Mouse (Mus musculus): ENCODE results near the gene Tex22.

The Tex22 gene

DNA sequence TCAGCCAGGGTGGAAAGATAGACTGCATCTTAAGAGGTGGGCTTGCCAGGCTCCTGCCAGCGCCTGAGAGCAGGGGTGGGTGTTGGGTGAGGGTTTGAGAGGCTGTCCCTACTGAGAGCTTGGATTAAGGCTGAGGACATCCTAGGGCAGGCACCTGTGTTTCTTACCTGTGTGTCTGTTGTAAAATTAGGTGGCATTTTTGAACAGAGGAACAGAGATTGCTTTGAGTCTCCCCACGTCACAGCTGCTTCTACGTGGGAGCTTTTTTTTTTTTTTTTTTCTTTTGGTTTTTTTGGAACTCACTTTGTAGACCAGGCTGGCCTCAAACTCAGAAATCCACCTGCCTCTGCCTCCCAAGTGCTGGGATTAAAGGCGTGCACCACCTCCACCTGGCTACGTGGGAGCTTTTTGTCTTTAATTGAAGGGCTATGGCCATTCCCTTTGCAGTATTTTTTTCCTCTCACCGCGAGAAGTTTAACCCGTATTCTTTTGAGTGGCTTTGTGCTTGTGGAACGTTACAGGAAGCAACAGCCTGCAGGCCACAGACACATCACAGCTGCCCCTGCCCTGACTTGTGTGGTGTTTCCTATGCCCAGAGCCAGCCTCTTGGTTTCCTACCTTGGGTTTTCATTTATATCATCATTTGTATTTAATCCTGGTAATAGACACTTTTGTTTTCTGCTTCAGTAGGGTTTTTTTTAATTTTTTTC, 27.1 kb downstream of the Tex22 start:
- DNase-seq (ENCODE audit: low spot score) = no peak

DNA sequence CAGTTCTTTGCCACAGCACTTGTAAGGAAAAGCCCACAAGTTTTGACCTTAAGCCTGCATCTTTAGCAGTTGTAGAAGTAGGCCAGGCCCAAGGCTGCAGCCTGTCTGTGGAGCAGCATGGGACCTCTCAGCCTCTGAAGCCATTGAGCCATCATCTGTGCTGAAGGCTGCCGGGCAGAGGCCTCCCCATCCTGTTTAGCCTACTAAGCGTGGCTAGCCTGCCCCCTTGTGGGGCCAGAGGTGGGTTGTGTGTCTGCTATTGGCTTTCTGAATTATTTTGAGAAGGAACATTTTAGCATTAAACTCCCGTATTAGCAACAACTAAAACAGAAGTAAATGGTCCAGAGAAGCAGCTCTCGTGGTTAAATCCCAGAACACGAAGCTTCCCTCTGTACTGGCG, 28.2 kb downstream of the Tex22 start:
- peak; percentile 60 for DNase-seq (ENCODE audit: low spot score)

- DNase-seq (ENCODE audit: low spot score) = no peak
Measured at GRCm38 (mm10) chr12:113103846-113104451, 29.6 kb downstream of the Tex22 start.

- peak; percentile 47 for DNase-seq (ENCODE audit: low spot score)
Measured at GRCm38 (mm10) chr12:113106386-113106785, 32.1 kb downstream of the Tex22 start.

DNA sequence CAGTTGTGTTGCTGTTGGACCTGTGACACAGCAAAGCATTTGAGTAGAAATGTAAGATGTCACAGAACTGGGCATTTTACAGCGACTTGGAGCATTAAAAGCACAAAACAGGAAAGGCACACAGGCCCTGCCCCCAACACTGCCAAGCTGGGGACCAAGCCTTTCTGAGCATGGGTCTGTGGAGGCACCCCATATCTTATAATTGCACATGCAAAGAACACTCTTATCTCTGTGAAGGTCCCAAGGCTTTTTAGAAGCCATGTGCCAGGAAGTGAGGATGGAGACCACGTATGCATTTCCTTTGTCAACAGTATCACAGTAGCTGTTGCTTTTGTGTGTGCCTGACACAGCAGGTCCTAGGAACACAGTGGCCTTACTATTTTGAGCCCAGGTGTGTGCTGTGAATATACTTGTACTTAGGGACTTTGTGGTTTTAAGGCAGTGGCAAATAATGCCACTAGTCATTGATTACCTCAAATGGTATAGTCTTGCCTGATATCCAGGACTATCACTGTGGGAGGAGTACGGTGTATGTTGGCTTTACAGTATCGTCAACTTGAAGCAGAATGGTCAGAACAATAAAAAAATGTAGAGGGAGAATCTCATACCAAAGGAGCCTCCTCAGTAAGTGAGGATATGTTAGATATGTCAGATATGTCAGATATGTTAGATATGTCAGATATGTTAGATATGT, 33.3 kb downstream of the Tex22 start:
- DNase-seq (ENCODE audit: low spot score) = no peak

- DNase-seq (ENCODE audit: low spot score) = no peak
Measured at GRCm38 (mm10) chr12:113108528-113109283, 34.4 kb downstream of the Tex22 start.

GRCm38 (mm10) chr12:113109801-113110200, 35.5 kb downstream of the Tex22 start:
- DNase-seq (ENCODE audit: low spot score) = no peak

DNA sequence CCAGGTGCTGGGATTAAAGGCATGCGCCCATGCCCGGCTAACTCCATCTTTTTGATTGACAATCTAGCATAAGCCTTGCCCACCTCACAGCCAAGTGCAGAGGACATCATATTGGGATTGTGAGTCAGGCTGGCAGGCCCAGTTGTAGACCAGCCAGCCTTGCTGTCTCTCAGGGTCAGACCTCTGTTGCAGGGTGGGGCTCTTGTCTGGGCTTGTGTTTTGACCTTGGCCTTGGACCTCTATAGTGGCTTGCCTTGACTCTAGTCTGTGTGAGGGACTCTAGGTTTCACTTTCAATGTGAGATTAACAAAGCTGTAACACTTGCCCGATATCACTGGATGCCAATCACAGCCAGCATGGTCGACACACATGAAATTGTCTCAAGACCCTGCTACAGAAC, 39.8 kb downstream of the Tex22 start:
- DNase-seq (ENCODE audit: low spot score) = no peak

- DNase-seq (ENCODE audit: low spot score) = no peak
Measured at GRCm38 (mm10) chr12:113114856-113115538, 40.7 kb downstream of the Tex22 start.

- DNase-seq (ENCODE audit: low spot score) = peak; percentile 87
Measured at GRCm38 (mm10) chr12:113119516-113120410, 45.5 kb downstream of the Tex22 start.

- DNase-seq (ENCODE audit: low spot score) = no peak
Measured at GRCm38 (mm10) chr12:113124726-113125125, 50.4 kb downstream of the Tex22 start.

GRCm38 (mm10) chr12:113130732-113131131, 56.4 kb downstream of the Tex22 start:
- no peak for DNase-seq (ENCODE audit: low spot score)

DNA sequence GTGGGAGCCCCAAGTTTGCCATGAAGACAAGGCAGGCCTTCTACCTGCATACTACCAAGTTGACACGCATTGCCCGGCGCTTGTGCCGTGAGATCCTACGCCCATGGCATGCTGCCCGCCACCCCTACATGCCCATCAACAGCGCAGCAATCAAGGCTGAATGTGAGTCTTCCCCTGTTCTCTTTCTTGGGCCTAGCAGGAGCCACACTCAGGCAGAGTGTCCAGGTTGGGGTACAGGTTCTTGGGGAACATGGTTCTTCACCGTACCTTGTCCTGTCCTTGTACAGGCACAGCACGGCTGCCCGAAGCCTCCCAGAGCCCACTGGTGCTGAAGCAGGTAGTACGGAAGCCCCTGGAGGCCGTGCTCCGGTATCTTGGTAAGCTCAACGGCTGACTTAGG, 57.3 kb downstream of the Tex22 start:
- no peak for DNase-seq (ENCODE audit: low spot score)

GRCm38 (mm10) chr12:113132567-113132966, 58.3 kb downstream of the Tex22 start:
- peak; percentile 96 for DNase-seq (ENCODE audit: low spot score)

DNA sequence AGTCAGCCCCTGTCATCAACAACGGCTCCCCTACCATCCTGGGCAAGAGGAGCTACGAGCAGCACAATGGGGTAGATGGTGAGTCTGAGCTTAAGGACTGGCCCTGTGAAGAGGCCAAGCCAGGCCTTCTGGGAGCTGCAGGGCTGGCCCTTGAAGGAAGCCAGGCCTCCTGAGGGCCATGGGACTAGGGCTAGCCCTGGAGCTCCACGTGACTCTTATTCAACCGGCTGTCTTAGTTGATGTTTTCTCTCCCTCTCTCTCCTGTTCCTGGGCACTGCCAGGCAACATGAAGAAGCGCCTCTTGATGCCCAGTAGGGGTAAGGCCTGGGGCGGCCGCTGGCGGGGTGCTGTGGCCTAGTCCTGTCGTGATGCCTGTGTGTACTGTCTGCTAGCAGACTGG, 59.0 kb downstream of the Tex22 start:
- no peak for DNase-seq (ENCODE audit: low spot score)

DNA sequence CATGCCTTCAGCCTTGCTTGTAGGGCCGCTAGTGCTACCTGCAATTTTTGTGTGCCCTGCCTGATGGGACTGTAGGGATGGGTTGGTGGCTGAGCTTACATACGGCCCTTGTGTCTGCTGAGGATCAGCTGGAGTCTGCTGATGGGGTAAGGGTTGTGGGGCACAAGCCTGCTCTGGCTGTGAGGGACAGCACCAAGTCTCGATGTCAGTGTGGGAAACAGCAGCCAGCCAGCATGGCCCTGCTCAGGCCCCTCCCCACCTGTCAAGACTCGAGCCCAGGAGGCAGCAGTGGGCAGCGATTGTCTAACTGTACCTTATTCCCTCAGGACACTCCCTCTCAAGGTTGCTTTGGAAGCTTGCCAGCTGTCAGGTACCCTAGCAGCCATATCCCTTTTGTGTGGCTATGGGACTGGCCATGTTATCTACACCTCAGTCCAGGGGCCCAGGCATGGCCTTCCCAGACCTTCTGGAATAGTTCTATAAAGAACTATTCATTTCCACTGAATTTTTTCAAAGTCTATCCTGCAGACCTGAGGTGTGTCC, 59.6 kb downstream of the Tex22 start:
- DNase-seq (ENCODE audit: low spot score) = no peak

DNA sequence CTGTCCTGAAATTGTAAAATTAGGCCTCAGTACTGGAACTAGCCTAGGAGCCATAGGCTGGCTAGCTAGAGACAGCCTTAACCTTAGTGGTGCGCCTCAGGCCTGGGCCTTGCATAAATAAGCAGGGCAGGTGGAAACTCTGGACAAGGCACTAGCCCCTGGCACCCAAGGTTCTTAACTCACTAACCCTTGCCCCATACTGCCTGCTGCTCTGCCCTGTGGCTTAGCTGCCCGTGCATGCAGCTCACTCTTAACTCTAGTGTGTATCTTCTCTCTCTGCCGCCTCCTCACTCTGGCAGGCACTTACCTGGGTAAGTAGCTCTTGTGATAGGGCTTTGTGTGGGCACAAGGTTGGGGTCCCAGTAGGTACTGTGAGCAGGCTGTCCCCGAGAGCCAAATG, 60.2 kb downstream of the Tex22 start:
- no peak for DNase-seq (ENCODE audit: low spot score)

DNA sequence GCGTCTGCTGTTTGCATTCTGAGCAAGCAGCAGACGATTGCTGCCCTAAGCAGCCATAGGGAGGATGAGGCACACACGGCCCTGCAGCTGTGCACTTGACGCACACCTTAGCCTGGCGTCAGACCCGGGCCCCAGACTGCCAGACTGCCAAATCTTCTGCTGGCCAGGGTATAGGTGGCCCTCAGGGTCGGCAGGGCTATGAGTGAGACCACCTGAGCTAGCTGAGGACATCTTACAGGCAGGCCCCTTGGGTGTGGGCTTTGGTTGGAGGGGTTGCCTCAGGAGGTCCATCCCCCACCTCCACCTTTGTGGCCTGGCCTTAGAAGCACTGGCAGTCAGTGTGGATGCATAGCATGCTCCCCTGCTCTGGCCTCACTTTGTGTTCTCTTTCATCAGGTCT, 61.1 kb downstream of the Tex22 start:
- DNase-seq (ENCODE audit: low spot score) = no peak

DNA sequence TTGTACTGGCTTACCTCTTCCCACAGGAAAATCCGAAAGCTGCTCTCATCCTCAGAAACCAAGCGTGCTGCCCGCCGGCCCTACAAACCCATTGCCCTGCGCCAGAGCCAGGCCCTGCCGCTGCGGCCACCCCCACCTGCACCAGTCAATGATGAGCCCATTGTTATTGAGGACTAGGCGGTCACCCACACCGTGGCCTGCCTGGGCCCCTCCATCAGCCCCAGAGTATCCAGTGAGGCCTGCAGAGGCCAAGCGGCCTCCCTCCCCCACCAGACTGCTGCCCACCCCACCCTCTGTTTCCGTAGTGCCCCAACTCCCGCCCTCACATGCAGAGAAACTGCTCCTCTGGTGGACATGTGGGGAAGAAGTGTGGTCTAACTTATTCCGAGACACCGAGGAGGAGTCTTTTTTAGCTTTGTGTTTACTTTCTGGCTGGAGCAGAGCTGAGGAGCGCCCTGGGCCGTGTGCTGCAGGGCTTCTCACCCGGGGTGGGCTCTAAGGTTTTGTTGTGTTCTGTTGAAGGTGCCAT, 62.3 kb downstream of the Tex22 start:
- no peak for DNase-seq (ENCODE audit: low spot score)
